Mouse (Mus musculus): ENCODE measurements around the gene Srcin1.

Srcin1 gene

GRCm38 (mm10) chr11:97509058-97509457, 66.9 kb downstream of the Srcin1 start:
- DNase-seq (ENCODE audit: low read depth, low spot score): no peak

DNA sequence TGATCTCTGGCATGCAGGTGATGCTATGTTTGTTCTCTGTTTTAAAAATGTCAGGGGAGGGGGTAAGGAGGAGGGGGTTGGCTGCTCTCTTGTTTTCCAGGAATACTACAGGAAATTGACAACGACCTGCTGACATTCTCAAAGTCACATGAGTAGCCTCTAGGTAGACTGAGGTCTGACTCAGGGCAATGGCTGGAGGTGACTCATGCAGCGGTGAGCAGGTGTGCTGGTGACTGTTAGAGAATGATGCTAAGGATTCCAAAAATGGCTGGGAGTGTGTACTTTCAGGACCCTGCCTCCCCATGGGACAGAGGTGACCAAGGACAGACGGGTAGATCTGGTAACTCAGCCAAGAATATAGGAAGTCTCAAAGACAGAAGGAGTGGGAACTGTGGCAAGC, 67.8 kb downstream of the Srcin1 start:
- no peak for DNase-seq (ENCODE audit: low read depth, low spot score)

DNA sequence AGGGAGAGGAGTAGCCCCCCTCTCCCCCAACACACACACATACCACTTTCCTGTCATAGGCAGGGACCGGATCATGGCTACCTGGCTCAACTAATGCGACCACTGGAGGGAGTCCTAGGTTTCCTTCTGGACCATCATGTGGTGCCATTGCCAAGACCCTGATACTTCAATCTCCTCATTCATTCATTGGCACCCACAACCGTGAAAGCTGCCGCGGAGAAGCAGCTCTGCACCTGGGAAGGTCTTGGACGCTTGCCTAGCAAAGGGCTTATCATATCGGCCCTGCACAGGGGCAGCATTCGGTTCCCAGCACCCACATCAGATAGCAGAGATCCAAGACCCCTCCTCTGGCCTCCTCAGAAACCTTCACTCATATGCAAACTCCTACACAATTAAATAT, 69.7 kb downstream of the Srcin1 start:
- no peak for DNase-seq (ENCODE audit: low read depth, low spot score)

- no peak for DNase-seq (ENCODE audit: low read depth, low spot score)
These were observed 70.2 kb downstream of the Srcin1 start for GRCm38 (mm10) chr11:97505784-97506183.

DNA sequence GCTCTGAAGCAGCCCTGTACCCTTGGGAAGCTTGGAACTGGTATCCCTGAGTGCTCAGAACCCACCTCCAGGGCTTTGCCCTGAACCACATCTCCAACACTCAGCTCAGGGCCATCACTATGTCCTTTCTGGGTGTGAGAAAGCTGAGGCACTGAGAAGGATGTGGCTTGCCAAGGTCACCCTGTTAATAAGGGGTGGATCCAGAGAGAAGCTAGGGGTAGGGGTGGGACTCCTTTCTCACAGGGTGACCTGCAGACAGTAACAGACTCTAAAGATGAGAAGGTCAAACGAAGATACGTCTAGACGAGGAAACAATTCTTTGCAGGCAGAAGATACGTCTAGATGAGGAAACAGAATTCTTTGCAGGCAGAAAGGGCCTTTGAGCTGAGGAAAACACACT, 73.1 kb downstream of the Srcin1 start:
- DNase-seq (ENCODE audit: low read depth, low spot score): no peak

GRCm38 (mm10) chr11:97502383-97502782, 73.6 kb downstream of the Srcin1 start:
- no peak for DNase-seq (ENCODE audit: low read depth, low spot score)

- no peak for DNase-seq (ENCODE audit: low read depth, low spot score)
These were observed 75.1 kb downstream of the Srcin1 start for GRCm38 (mm10) chr11:97500720-97501448.

DNA sequence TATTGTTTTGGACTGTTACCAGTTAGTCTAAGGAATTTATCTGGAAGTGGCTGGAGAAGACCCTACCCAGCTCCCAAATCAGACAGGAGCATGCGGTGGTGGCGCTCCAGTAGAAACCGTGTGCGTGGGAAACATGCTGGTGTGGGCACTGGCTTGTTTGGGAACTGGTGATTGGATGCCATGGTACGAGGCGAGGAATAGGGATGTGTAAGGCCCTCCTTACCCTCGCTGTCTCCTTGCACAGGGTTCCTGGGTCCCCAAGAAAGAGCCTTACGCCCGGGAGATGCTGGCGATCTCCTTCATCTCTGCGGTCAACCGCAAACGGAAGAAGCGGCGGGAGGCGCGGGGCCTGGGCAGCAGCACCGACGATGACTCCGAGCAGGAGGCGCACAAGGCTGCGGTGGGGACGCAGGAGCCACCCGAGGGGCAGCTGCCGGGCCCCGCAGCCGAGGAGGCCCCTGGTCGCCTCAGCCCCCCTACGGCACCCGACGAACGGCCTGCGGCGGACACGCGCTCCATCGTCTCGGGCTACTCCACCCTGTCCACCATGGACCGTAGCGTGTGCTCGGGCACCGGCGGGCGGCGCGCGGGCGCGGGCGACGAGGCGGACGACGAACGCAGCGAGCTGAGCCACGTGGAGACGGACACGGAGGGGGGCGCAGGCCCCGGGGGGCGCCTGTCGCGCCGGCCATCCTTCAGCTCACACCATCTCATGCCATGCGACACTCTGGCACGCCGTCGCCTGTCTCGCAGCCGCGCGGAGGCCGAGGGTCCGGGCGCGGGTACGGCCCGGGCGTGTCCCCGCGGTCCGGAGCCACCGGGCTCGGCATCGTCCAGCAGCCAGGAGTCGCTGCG, 75.9 kb downstream of the Srcin1 start, which contains the start of gene 4933428G20Rik:
Gene 4933428G20Rik, minus strand, starts transcription at position 476 of the 855 bp plus-strand sequence.
- no peak for DNase-seq (ENCODE audit: low read depth, low spot score)

- DNase-seq (ENCODE audit: low read depth, low spot score): no peak
These were observed 78.4 kb downstream of the Srcin1 start for GRCm38 (mm10) chr11:97497543-97497942.

DNA sequence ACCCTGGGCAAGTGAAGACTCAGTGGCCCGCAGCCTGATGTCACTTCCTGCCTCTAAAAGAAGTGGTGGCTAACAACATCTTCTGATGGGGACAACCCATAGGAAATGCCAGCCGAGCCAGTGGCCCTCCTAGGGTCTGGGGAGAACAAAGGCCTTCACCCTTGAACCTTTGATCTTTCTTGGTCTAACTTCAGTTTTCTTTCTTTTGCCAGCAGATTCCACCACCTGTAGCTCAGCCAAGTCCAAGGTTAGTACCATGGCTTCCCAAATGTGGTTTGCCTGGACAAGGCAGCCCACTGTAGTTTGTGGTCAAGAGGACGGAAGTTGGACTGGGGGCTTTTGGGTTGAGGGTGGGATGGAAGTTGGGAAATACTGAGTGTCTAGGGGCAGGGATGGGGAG, 83.2 kb downstream of the Srcin1 start:
- DNase-seq (ENCODE audit: low read depth, low spot score): no peak

GRCm38 (mm10) chr11:97491640-97492039, 84.3 kb downstream of the Srcin1 start:
- no peak for DNase-seq (ENCODE audit: low read depth, low spot score)

DNA sequence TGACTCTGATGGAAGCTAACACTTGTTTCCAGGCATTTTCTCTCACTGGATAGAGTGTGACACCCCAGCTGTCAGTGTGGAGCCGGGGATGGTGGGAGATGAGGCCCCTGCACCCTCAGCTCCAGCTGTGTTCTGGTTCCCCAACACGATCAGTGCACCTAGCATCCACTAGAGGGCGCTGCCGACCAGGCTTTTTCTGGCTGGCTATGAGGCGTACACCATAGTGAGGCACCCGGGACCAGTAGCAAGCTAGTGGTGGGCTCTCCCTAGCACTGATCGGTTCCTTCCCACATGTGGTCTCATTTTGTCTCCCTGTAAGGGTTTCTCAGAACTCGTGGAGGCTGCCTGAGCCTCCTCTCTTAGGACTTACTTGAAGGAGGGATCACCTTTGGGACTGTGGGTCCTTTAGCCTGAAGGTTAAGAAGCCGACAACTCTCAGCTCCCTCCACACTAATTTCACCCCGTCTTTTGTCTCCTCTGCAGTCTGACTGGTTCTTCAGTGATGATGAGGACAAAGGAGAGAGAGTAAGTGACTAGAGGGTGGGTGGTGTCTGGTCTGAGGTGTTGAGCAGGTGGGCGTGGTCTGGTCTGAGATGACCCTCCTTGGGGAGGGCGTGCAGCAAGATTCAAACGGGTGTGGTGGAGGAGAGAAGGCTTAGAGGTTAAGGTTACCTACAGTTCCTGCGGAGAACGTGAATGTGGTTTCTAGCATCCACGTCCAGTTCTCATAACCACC, 86.2 kb downstream of the Srcin1 start:
- DNase-seq (ENCODE audit: low read depth, low spot score): peak; percentile 68

- no peak for DNase-seq (ENCODE audit: low read depth, low spot score)
These were observed 88.3 kb downstream of the Srcin1 start for GRCm38 (mm10) chr11:97487656-97488055.

DNA sequence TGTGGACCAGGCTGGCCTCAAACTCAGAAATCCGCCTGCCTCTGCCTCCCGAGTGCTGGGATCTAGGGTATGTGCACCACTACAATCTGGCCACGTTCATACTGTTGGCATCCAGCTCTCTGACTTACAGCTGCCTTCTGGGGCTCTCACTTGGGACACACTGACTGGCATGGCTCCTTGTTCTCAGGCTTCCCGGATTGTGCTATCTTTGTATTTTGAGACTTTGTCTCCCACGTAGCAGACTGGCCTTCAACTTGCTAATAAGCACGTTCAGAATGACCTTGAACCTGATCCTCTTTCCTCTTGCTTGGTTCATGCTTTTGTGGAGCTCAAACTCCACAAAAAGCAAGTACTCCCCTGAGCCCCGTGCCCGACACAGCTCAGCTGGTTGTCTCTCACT, 90.3 kb downstream of the Srcin1 start:
- DNase-seq (ENCODE audit: low read depth, low spot score): no peak

DNA sequence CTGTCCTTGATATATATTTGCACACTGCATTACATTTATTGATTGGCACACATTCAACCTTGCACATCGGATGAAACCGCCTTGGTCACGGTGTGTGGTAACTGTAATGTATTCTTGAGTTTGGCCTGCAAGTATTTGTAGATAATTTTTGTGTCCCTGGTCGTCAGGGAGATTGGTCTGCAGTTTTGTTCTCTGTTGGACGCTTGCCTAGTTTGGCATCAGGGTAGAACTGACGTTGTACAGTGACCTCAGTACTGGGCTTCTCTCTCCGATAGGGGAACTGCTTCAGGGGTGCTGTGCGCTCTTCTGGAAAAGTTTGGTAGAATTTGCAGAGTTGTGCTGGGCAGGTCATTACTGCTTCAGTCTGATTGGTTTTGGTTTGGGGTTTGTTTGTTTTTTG, 96.2 kb downstream of the Srcin1 start:
- DNase-seq (ENCODE audit: low read depth, low spot score): no peak

DNA sequence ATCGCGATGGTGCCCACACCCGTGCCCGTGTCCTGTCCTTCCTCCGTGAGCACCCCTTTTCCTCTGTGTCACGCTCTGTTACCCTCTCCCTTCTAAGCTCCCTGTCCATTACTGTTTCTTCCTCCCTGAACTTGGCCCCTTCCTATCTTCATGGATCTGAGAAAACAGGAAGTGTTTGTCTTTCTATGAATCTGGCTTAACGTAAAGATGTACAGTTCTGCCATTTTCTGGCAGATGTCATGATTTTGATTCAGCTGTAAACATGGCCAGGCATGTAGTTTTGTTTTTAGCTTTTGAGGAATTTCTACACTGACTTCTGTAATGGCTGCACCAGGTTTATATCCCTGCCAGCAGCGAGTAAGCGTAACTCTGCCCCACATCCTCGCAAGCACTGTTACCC, 96.9 kb downstream of the Srcin1 start:
- no peak for DNase-seq (ENCODE audit: low read depth, low spot score)

DNA sequence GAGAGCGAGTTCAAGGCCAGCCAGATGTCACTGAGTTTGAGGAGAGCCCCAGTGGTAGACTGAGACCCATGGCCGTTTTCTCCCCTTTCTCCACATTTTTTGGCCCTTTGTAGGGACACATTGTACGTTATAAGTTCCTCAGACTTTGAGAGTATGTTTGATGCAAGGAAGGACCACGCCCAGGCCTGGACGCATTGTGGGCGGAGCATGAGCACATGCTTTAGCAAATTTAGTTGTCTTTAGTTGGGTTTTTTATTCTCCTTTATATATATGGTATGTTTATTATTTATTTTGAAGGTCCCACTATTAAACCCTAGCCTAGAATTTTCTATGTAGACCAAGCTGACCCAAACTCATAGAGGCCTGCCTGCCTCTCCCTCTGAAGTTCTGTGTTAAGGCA, 97.6 kb downstream of the Srcin1 start:
- no peak for DNase-seq (ENCODE audit: low read depth, low spot score)

DNA sequence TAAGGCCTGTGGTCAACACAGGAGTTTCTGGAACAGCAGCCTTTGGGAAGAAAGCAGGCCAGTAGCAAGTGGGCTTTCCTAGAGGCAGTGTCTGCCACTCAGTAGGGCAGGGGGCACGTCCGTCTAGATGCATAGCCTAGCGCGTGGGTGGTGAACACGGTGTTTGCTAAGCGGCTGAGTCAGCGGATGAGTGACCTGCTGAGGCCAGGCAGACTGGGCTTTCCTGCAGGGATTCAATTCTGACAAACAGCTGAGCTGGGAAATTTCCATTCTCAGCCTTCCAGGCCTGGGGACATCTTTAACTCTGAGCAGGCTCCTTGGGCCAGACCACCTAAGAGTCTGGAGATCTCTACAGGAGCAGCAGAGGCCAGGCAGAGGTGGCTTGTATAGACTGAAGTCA, 98.6 kb downstream of the Srcin1 start:
- DNase-seq (ENCODE audit: low read depth, low spot score): no peak

DNA sequence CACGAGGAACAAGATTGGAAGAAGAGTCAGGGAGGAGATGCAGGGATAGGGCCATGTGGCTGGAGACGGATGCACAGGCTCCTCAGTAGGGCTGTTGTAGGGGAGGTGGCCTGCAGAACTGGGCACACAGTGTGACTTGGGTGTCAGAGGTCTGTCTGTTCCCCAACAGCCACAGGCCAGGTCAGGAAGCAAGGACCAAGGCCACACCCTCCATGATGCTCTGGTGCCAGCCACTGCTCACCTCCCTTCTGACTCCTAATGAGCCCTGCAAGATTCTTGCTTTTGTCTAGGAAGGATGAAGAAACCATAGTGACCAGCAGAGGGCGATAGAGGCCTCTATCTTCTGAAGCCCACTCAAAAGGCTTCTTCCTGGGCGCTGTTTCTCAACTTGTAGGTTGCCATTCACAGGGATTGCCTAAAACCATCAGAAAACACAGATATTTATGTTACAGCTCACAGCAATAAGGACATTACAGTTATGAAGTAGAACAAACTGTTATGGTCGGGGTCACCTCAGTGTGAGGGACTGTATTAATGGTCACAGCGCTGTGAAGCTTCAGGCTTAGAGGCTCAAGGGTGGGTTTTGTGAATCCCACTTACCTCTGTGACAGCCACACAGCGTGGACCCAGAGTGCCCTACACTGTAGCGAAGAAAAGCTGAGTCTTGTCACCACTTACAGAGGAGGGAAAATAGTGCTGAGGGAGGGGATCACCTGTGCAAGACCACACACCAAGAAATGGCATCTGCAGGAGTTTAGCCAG, 99.5 kb downstream of the Srcin1 start:
- DNase-seq (ENCODE audit: low read depth, low spot score): peak; percentile 55

DNA sequence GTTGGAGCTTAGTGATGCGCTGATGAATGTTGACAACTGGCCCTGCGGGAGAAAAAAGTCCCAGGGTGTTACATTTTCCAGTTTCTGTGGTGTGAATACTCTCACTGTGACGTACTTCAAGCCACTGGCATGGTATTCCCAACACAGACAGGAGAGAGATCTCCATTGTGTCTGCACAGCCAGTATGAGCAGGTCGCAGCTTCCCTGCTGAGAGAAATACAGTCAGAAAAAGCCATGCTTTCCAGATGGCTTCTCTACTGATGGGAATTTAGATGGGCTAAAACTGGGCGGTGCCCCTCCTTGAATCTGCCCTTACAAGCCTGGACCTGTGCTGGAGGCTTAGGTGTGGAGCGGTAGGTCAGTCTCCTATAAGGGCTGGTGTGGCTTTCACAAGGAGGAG, 104.7 kb downstream of the Srcin1 start:
- DNase-seq (ENCODE audit: low read depth, low spot score): no peak

GRCm38 (mm10) chr11:97469828-97470227, 106.2 kb downstream of the Srcin1 start:
- no peak for DNase-seq (ENCODE audit: low read depth, low spot score)
